Mouse (Mus musculus) hematopoietic multipotent progenitor cell, adult 10-12 weeks (in vitro differentiated cells): ENCODE measurements around the gene Vmn1r41. TPM values are rescaled to one million over a fixed set of nuclear protein-coding genes. Genes with fewer than 3 reads are reported as not detected.

Source experiments
- polyA plus RNA-seq: library from polyadenylated mRNA; stranded (reverse); fragments of >175 nt; gene quantifications from 2 replicates; pipeline ENCODE4 v1.2.3, GENCODE M21; 2012; ENCODE audit warnings: low replicate concordance

The Vmn1r41 gene
- polyA plus RNA-seq = not detected in 2 replicates

GRCm38 (mm10) chr6:89740466-89740865 is at the start of gene Vmn1r41:
Vmn1r41 (plus strand) TSS chr6:89740766.

GRCm38 (mm10) chr6:89707240-89707639 is 33.3 kb upstream of the Vmn1r41 start, which contains the start of gene Vmn1r40:
Vmn1r40 (plus strand) TSS chr6:89707540.

Other genes with a start within 250 kb of the Vmn1r41 start
- 6.3 and 10.2 TPM in 2 replicates for gene Chchd6, start 145.1 kb upstream of the Vmn1r41 start, polyA plus RNA-seq
- 2.3 and 2.5 TPM in 2 replicates for gene Txnrd3, start 96.8 kb upstream of the Vmn1r41 start, polyA plus RNA-seq
- gene Vmn1r40, start 33.2 kb upstream of the Vmn1r41 start, polyA plus RNA-seq = not detected in 2 replicates
- gene Vmn1r42, start 135.6 kb downstream of the Vmn1r41 start, polyA plus RNA-seq = not detected in 2 replicates
- gene Vmn1r43, start 135.6 kb downstream of the Vmn1r41 start, polyA plus RNA-seq = not detected in 2 replicates
- gene Vmn1r44, start 142.9 kb downstream of the Vmn1r41 start, polyA plus RNA-seq = not detected in 2 replicates
- not detected in 2 replicates for gene Vmn1r45, start 199.8 kb downstream of the Vmn1r41 start, polyA plus RNA-seq
- gene Vmn1r46, start 228.5 kb downstream of the Vmn1r41 start, polyA plus RNA-seq = not detected in 2 replicates